Mouse (Mus musculus): ENCODE results near the gene Fbxw17. TPM values are rescaled to one million over a fixed set of nuclear protein-coding genes. Genes with fewer than 3 reads are reported as not detected.

The Fbxw17 gene
- polyA plus RNA-seq, 1 experiment: 27.5 TPM

DNA sequence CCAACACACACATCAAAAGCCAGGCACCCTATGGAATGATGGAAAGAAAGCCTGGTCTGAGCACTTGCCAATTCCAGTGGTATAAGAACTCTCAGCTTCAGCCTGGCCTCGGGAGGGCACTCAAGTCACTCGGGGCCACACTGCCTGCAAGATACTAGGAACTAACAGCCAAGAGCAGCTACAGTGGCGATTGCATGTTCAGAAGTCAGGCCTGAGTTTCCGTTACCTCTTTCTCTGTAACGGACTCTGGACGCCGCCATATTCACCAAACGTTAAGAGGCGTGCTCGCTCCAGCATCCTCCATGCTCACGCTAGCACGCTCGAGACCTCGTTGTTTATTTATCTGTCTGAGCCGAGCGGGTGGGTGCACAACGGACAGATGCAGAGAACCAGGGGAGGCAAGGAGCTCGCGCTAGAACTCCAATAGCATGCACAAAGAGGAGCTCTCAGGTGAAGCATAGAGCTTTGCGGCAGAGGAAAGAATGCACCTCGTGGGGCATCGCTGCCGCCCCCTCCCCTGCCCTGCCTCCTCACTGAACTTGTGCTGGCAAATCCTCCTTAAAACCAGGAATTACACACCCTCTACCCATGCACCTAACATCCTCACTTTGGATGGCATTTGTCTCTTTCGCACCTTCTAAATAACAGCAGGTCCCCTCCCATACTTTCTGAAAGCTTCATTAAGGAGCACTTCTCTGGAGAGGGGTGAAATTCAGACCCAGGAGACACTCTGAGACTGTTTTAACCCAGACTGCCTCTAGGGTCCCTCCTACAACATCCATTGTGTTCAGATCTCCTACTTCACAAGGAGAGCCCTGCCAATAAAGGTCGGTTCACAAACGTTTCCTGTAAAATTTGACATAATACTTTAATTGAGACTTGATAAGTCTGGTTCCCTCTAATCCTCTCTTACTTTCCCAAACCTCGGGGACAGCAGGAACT, 47.2 kb downstream of the Fbxw17 start:
- Histone ChIP-seq H3K4me1 (ENCODE audit: control insufficient read depth, insufficient read depth, low read length) (peaks cover 2% of the 10 kb centered on the region), H3K9me3 (replicated peaks; ENCODE audit: control insufficient read depth, insufficient read depth, low read length, poor library complexity, severe bottlenecking) (no peaks in the 10 kb centered on the region), H3K27ac (ENCODE audit: insufficient read depth, low read length) (peak overlapping the region; percentile 4; the same call in 1 of the 2 replicates), H3K27me3 (ENCODE audit: control insufficient read depth, insufficient read depth, low read length, poor library complexity, severe bottlenecking) (no peaks in the 10 kb centered on the region), H3K36me3 (ENCODE audit: control insufficient read depth, insufficient read depth, low read length, poor library complexity, severe bottlenecking) (no peaks in the 10 kb centered on the region), H3K9ac (ENCODE audit: low read depth, poor library complexity, severe bottlenecking) (peak overlapping the region; percentile 22; the same call in 1 of the 2 replicates), H3K4me3 (ENCODE audit: low read depth, low read length) (peak overlapping the region; percentile 48)
- no peak for TF ChIP-seq EP300 (IDR thresholded peaks at IDR 0.05; ENCODE audit: insufficient read depth, low read depth, low read length)
- no peak for TF ChIP-seq CTCF (IDR thresholded peaks at IDR 0.05; ENCODE audit: low read depth, low read length)
- no peak for TF ChIP-seq POLR2A (IDR thresholded peaks at IDR 0.05; ENCODE audit: insufficient read depth, low read length)

DNA sequence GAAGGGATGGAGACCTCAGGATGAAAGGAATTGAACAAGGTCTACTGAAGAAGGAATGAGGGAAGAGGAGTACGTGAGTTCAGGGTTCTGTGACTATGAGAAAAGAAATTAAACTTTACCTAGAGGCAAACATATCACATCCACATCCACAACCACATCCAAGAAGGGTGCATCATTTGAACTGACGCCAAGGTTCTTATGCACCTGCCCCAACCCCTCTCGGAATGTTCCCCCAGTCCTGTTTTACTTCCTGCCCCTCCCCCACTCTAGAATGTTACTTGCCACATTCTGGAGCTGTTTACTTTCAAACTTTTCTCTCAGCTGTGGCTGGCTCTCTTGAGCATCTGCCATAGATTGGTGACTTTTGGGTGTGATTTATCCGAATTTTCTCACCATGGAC, 49.3 kb downstream of the Fbxw17 start, which contains the start of gene Nutm2:
Gene Nutm2 (plus strand): TSS at position 301 of the 400 bp plus-strand sequence.
- H3K4me1 ChIP-seq (ENCODE audit: control insufficient read depth, insufficient read depth, low read length): no peaks in the 10 kb centered on the region
- H3K9me3 ChIP-seq (replicated peaks; ENCODE audit: control insufficient read depth, insufficient read depth, low read length, poor library complexity, severe bottlenecking): no peaks in the 10 kb centered on the region
- no peak within 1 kb of the TSS for H3K4me3 ChIP-seq (ENCODE audit: low read depth, low read length)
- no peak within 1 kb of the TSS for H3K27ac ChIP-seq (ENCODE audit: insufficient read depth, low read length)
- H3K36me3 ChIP-seq (ENCODE audit: control insufficient read depth, insufficient read depth, low read length, poor library complexity, severe bottlenecking): no peaks in the 10 kb centered on the region
- no peak for TF ChIP-seq EP300 (IDR thresholded peaks at IDR 0.05; ENCODE audit: insufficient read depth, low read depth, low read length)
- TF ChIP-seq CTCF (IDR thresholded peaks at IDR 0.05; ENCODE audit: low read depth, low read length): no peak
- H3K9ac ChIP-seq (ENCODE audit: low read depth, poor library complexity, severe bottlenecking): no peak within 1 kb of the TSS
- no peaks in the 10 kb centered on the region for H3K27me3 ChIP-seq (ENCODE audit: control insufficient read depth, insufficient read depth, low read length, poor library complexity, severe bottlenecking)

Other genes with a start within 250 kb of the Fbxw17 start
- not detected in 2 replicates for gene Gm906, start 167.6 kb upstream of the Fbxw17 start, polyA plus RNA-seq (2011; ENCODE audit: insufficient read depth, insufficient read length, low read depth, missing spikeins)
- not detected in 2 replicates for gene Gm47429, start 26.0 kb downstream of the Fbxw17 start, polyA plus RNA-seq (2011; ENCODE audit: insufficient read depth, insufficient read length, low read depth, missing spikeins)
- gene Nutm2, start 49.4 kb downstream of the Fbxw17 start, polyA plus RNA-seq (2011; ENCODE audit: insufficient read depth, insufficient read length, low read depth, missing spikeins): not detected in 2 replicates
- gene Gm904, start 225.4 kb downstream of the Fbxw17 start, polyA plus RNA-seq (2011; ENCODE audit: insufficient read depth, insufficient read length, low read depth, missing spikeins): not detected in 2 replicates